Mouse (Mus musculus) layer of hippocampus, postnatal 25 days (tissue): ENCODE data around the gene Hist1h2ap. TPM values are rescaled to one million over a fixed set of nuclear protein-coding genes. Genes with fewer than 3 reads are reported as not detected.
"Not testable (repeated sequence)": the region's sequence is repeated elsewhere in the genome, so short reads cannot be mapped to it uniquely, and the experiment has no call there.

Experiments used
- DNase-seq, 2 experiments: peaks; one replicate each; pipeline ENCODE4 v3.0.0; 2022; ENCODE audit warnings: mixed read lengths in 2 of 2, low spot score in 1 of 2; ENCODE audit errors: extremely low spot score in 1 of 2
- total RNA-seq, 2 experiments: library from RNA; stranded (reverse); gene quantifications; 2 replicates each; pipeline ENCODE4 v1.2.3; 2021

The Hist1h2ap gene
- total RNA-seq: 10 to 100 TPM; 16.2 to 31.8 TPM

GRCm38 (mm10) chr13:21833461-21833860, at the start of gene Hist1h2ap, which contains the start of gene Hist1h2br:
Hist1h2ap (minus strand) TSS chr13:21833507.
Hist1h2br (plus strand) TSS chr13:21833743.
- not testable (repeated sequence) for DNase-seq

DNA sequence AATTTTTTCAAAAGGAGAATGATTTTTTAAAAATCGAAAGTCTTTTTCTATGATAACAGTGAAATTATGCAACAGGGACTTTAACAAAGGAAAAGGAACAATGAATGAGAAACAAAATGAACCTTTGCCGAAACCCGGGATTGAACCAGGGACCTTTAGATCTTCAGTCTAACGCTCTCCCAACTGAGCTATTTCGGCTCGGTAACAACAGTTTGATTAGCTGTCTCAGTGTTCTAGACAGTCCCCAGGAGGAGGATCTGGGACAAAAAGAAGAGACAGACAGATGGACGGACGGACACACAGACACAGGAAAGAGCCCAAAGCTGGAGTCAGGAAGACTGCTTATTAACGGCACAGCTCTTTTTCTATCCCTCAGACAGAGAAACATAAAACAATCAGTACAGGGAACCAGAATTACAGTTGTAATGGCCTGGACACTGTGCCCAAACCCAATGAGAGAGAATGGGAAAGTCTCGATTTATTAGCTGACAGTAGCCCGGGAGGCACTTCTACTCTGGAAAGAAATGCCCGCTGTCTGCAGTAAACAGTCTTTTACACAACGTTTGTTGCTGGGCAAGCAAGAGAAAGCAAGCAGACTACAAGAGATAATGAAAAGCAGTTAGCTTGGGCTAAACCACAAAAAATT, 49.6 kb upstream of the Hist1h2ap start:
- DNase-seq: peak; percentile 47 to 66

DNA sequence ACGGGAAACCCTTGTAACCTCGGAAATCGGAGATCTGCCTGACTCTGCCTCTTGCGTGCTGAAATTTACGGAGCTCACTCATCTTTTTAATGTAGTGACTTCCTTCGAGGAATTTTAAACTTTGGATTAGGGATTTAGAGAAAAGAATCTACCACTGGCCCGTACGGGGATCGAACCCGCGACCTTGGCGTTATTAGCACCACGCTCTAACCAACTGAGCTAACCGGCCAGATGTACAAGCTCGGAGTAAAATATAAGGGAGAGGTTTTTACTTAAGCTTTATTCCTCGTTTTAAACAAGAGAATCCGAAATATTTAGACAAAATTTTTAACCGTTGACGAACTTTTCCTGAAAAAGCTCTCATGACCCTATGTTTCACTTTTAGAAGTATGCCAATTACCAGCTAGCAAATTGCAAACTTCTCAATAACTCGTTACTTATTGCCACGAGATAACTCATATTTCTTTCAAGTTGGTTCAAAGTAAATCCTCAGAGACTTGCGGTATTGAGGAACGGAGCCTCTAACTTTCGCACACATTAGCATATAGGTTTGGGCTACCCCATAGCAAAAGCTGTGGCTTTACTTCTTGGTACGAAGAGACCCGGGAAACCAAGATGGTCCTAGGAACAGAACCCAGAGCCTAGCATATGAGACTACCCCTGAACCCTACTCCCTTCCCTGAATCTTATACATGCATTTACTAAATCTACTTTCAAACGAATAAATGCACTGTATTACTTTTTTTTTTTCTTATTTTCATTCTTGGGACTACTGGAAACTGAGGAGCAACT, 48.8 kb upstream of the Hist1h2ap start:
- peak; percentile 28 to 62 for DNase-seq

DNA sequence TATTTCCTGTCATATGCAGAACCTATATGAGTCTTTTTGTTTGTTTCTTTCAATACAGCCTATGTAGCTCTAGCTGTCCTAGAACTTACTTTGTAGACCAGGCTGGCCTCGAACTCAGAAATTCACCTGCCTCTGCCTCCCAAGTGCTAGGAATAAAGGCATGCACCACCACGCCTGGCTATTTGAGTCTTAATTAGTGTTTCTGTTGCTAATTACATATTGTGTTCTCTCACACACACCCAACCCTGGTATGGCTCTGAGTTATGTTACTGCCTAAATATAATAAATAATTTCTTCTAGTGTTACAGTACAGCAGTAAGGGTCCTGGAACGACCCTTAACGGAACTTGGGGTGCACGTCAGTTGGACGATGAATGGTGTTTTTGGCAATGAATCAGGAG, 47.4 kb upstream of the Hist1h2ap start:
- no peak for DNase-seq

- not testable (repeated sequence) for DNase-seq
These were observed 32.2 kb upstream of the Hist1h2ap start for GRCm38 (mm10) chr13:21865503-21865902.

DNA sequence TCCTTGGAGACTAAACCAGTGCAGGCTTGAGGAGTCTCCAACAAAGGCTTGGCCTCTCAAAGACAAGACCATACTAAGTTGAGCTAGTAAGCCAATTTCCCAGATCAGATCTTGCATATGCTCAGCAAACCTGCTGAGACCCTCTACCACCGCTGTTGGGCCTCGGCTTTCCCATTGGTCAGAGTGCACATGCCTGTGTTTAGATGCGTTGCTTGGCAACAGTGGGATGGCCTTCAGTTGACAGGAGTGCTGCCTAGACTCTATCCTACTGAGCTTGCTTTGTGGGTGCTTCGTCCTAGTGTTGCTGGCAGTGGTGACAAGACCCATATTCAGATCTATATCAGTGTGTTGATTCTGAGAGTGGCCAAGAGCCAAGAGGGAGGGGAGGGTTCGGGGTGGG, 28.3 kb upstream of the Hist1h2ap start:
- no peak for DNase-seq

DNA sequence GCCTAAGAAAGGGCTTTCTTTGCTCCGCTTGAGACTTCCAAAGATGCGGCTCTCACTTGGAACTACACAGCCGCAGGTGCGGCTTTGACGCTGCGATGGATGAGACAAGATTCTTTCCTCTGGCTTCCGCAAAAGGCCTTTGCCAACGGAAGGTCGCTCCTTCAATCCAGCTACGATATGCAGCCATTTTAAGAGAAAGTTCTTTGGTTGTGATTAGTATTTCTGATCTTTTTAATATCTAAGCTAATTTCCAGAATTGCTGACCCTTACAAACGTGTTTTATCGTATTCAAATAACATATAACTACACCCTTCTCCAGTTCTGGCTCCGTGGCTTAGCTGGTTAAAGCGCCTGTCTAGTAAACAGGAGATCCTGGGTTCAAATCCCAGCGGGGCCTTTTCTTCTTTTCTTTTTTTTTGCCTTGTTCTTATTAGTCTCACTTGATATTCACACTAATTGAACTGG, 22.4 kb upstream of the Hist1h2ap start:
- peak; percentile 26 to 62 for DNase-seq

GRCm38 (mm10) chr13:21855146-21855545, 21.8 kb upstream of the Hist1h2ap start:
- DNase-seq: peak; percentile 78 to 88

DNA sequence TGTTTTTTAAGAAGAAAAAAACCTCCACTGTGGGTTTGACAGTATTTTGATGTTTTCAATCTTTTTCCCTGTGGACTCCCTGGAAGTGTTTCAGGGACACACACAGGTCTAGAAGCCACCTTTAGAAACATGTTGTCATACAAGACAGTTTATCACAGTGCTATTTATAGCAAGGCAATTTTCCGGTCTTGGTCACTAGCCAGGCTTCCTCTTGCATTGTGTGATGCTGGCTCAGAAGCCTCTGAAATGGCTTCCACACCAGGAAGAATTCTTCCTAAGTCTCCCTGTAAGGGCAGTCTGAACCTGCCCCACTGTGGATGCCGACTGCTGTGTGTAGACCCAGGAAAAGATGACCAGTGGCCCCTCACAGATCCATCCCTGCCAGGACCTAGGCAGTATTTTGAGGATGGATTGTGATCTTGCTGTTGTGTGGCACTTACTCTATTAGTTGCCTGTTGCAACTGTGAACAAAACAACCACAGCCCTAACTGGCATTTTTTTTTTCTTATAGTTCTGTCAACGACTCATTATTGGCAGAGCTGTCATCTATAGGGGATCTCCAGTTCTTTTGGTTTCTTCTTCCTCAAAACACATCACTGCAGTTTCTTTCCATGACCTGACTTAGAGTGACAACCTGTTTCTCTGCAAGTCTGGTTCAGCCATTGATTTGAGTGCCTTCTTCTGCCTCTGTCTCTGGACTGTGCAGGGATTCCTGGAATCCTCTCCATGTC, 19.1 kb upstream of the Hist1h2ap start:
- no peak for DNase-seq

DNA sequence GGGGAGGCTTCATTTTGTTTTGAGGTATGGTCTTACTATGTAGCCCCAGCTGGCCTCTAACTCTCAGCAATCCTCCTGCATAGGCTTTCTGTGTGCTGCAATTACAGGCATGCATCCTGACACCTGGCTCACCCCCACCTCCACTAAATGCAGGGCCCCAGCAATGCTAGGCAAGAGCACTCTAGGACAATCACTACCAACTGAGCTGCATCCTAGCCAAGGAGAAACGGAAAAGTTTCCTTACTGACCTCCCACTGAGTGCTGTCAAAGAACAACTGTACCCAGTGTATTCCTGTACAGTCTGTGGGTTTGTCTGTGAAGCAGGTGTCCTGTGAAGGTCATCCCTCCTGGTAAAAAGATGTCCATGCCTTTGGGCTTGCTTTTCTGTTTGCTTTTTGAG, 17.4 kb upstream of the Hist1h2ap start:
- DNase-seq: not testable (repeated sequence)

DNA sequence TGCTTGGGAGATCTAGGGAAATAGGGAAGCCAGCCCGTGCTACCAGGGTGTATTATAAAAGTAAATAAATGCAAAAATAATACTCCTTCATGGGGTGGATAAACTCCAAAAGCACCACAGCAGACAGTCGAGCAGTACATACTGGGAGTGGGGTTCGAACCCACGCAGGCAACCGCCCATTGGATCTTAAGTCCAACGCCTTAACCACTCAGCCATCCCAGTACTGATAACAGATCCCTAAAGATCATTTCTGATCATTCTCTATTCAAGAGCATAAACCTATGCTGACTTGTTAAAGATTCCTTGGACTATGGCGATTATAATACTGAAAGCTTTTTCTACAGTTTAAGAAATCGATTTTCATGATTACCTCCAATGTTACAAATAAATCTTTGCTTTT, 14.6 kb upstream of the Hist1h2ap start:
- DNase-seq: peak in 1 of 2 experiments; percentile 14

DNA sequence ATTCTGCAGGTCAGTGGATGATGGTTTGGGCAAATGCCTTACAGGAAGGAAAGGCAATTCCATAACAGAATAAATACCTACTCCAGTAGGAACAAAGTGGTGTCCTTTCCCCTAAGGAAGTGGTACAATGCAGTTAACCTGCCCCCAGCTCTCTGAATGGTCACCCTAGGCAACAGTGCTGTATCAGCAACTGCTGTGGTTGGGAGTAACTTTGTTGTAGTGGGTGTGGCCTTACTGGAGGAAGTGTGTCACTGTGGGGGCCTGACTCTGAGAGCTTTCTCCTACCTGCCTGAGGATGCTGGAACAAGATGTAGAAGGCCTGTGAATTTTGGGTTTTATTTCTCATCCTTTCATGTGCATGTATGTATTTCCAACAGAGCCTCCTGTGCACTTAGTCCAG, 13.0 kb upstream of the Hist1h2ap start:
- not testable (repeated sequence) for DNase-seq

DNA sequence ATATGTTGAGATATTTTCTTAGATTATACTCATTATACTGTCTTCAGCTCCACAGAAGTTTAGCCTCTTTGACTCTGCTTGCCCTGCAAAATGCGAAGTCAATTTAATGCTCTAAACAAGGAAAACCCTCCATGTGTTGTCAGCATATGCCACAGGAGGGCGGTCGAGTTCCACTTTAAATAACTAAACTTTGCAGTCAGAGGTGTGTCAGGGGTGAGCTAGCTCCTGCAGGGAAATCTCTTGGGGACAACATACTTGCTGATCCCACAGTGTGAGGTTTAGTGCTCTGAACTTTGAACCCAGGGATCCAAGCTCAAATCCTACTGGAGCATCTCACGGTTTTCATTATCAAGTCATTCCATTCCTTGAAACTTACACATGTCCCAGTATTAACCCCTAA, 7.2 kb upstream of the Hist1h2ap start:
- DNase-seq: not testable (repeated sequence)

DNA sequence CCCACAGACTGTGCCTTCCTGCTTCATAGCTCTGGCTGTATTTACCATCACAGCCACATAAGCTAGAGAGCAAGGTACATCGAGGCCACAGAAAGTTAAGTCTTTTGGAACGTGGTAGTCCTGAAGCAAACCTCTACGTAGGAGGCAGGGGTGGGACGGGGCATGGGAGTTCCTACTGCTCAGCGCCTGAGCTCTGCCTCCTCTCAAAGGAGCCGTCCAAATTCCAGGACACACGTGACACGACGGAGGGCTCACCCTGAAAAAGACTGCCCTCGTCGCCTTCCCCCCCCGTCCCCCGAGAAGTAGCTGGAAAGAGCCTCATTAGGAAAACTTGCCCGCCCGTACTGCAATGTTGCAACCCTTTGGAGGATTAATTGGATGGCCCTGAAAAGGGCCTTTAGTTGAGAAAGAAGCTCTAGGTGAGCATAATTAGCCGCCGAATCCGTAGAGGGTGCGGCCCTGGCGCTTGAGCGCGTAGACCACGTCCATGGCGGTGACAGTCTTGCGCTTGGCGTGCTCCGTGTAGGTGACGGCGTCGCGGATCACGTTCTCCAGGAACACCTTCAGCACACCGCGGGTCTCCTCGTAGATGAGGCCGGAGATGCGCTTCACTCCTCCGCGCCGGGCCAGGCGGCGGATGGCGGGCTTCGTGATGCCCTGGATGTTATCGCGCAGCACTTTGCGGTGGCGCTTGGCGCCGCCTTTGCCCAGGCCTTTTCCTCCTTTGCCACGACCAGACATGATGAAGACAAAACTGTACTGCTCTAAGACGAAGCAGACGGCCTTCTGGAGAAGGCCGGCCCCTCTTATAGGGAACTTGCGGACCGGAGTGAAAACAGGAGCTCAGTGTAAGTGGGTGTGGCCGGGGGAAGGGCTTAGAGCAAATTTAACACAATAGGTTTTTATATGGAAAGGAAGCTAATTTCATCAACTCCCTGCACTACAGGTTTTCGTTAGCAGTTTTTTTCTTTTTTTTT, 1.6 kb downstream of the Hist1h2ap start, which contains the start of gene Hist1h4n:
TSS of gene Hist1h4n (minus strand) at position 779 of the 977 bp plus-strand sequence.
- not testable (repeated sequence) for DNase-seq

- no peak for DNase-seq
These were observed 3.0 kb downstream of the Hist1h2ap start for GRCm38 (mm10) chr13:21830344-21830743.

DNA sequence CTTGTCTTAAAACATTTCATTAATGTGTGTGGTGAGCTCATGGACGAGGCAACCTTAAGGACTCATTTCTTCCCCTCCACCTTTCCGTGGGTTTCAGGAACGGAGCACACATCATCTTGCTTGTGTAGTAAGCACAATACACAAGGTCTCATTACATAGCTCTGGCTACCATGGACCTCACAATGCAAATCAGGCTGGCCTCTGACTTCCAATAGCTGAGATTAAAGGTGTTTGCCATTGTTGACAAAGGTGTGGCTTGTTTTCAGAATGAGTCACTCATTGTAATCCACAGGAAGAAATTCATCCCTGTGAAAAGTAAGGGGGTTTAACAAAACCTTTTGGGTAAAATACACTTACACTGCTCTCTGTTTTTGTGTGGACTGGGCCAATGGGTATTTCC, 4.8 kb downstream of the Hist1h2ap start:
- no peak for DNase-seq

GRCm38 (mm10) chr13:21820082-21820890, 13.0 kb downstream of the Hist1h2ap start:
- not testable (repeated sequence) for DNase-seq

DNA sequence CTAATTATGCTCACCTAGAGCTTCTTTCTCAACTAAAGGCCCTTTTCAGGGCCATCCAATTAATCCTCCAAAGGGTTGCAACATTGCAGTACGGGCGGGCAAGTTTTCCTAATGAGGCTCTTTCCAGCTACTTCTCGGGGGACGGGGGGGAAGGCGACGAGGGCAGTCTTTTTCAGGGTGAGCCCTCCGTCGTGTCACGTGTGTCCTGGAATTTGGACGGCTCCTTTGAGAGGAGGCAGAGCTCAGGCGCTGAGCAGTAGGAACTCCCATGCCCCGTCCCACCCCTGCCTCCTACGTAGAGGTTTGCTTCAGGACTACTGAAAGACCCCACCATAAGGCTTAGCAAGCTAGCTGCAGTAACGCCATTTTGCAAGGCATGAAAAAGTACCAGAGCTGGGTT, 21.2 kb downstream of the Hist1h2ap start:
- not testable (repeated sequence) for DNase-seq

GRCm38 (mm10) chr13:21811539-21811938, 21.8 kb downstream of the Hist1h2ap start, which contains the start of gene Hist1h4m:
Hist1h4m (plus strand) TSS chr13:21811746.
- DNase-seq: peak; percentile 25 to 29
